Mouse (Mus musculus) E14TG2a.4 (cell line): ENCODE measurements around the gene Tpk1.

ENCODE experiments used
- CTCF ChIP-seq: conservative IDR thresholded peaks from 2 replicates; pipeline ENCODE4 v1.5.1; 2014; ENCODE audit warnings: low read length
- NANOG ChIP-seq: IDR thresholded peaks from 2 replicates; pipeline ENCODE4 v1.6.1; 2014; ENCODE audit warnings: borderline replicate concordance, low read length, mixed read lengths
- POU5F1 ChIP-seq: IDR thresholded peaks from 2 replicates; pipeline ENCODE4 v1.6.1; 2014; ENCODE audit warnings: low read length, borderline replicate concordance

- TF ChIP-seq CTCF = no peak
- TF ChIP-seq NANOG = no peak
- TF ChIP-seq POU5F1 = no peak
These were observed 299.1 kb downstream of the Tpk1 start for GRCm38 (mm10) chr6:43366952-43367351.
